Mouse (Mus musculus) gastrocnemius, adult 2 months (tissue): ENCODE measurements around the gene Trit1. TPM values are rescaled to one million over a fixed set of nuclear protein-coding genes. Genes with fewer than 3 reads are reported as not detected.
"Not testable (repeated sequence)": the region's sequence is repeated elsewhere in the genome, so short reads cannot be mapped to it uniquely, and the experiment has no call there.

Source experiments
- DNase-seq: peaks from one replicate; pipeline ENCODE4 v3.0.0; 2022
- H3K27ac ChIP-seq: fragments of 200-600 bp; 2 replicates; pipeline ENCODE4 v1.8.1; 2022; ENCODE audit warnings: mild to moderate bottlenecking
- H3K4me3 ChIP-seq: fragments of 200-600 bp; 2 replicates; pipeline ENCODE4 v1.8.1; 2022; ENCODE audit warnings: mild to moderate bottlenecking, moderate library complexity
- CTCF ChIP-seq: fragments of 200-600 bp; IDR thresholded peaks from 2 replicates; pipeline ENCODE4 v1.8.1; 2022; ENCODE audit warnings: antibody characterized with exemption, mild to moderate bottlenecking, moderate library complexity
- intact Hi-C: fragments of 180-260 bp; cut with DNase I; formaldehyde crosslinking; loops from one replicate; pipeline ENCODE4 v1.15.1; 2025
- total RNA-seq, 2 experiments: library from RNA; stranded (reverse); gene quantifications; 2 replicates each; pipeline ENCODE4 v1.2.3; 2021

Trit1 gene
- total RNA-seq, 2 experiments from 2014 or later = 6.0 to 7.2 TPM

DNA sequence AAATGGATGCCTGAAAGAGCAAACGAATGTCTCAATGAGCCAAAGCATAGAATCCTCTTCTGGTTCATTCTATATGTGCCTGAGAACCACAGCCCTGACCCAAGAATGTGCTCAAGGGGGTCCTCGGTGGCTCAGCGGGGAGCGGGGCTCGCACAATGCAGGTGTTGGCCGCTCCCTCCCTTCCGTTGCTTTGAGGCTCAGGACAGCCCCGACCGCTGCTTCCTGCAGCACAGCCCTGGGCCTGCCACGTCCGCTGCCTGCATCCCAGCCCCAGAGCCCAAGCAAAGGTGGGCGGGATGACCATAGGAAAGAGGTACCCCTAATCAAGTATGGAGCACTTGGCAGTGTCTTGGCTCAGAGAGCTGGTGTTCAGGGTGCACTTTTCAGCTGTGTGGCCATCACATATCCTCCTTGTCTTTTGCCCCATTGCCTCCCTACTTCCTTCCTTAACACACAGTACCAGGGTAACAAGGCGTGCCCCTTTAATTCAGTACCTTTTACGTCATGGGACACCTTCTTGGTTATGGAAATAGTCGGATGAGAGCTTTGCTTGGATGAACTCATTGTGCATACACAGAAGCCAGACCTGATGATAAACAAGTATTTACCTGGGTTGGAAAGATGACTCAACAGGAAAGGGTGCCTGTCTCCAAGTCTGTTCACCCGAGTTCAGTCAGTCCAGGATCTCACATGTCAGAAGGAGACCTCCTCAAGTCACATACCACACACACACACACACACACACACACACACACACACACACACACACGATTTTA, 32.7 kb upstream of the Trit1 start:
- no peak overlapping the region for H3K27ac ChIP-seq
- peak overlapping the region; percentile 37; the same call in 1 of the 2 replicates for H3K4me3 ChIP-seq
- TF ChIP-seq CTCF = no peak
- intact Hi-C loops = loop anchor here (2.0 kb wide), 1 partner anchor 39 kb away; no protein-coding TSS in a partner anchor
- DNase-seq = no peak

- peak; percentile 40 for DNase-seq
- Histone ChIP-seq H3K4me3 (no peak overlapping the region), H3K27ac (no peak overlapping the region)
- intact Hi-C loops = loop anchor here (1.0 to 5.0 kb wide), 3 partner anchors 40 to 87 kb away; no protein-coding TSS in a partner anchor
- peak; percentile 73 for TF ChIP-seq CTCF
These were observed 31.3 kb upstream of the Trit1 start for GRCm38 (mm10) chr4:122985110-122985509.

- no peak overlapping the region for H3K27ac ChIP-seq
- intact Hi-C loops = loop anchor here (5.0 kb wide), 1 partner anchor 75 kb away; no protein-coding TSS in a partner anchor
- TF ChIP-seq CTCF = no peak
- no peak overlapping the region for H3K4me3 ChIP-seq
- DNase-seq = no peak
These were observed 29.0 kb upstream of the Trit1 start for GRCm38 (mm10) chr4:122987421-122987820.

GRCm38 (mm10) chr4:122988004-122988403, 28.4 kb upstream of the Trit1 start:
- DNase-seq, H3K27ac ChIP-seq: not testable (repeated sequence)
- intact Hi-C loops = loop anchor here (5.0 kb wide), 1 partner anchor 76 kb away; no protein-coding TSS in a partner anchor

DNA sequence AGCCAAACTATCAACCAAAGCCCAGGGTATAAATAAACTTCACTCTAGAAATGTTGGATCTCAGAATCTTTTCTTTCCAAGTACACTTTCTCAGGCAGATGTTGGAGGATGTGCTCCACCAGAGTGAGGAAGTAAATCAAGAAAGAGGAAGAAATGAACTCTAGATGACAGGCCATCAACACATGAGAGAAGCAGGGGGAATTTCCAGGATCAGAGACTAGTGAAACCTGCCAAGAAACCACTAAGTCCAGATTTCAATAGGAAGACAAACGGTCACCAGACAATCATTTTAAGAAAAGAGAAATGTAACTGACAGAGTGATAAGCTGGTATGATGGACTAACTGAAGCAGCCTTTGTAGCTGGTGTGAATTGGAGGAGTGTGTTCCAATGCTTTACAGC, 25.2 kb upstream of the Trit1 start:
- intact Hi-C loops = no loop called here
- H3K27ac ChIP-seq = no peak overlapping the region
- TF ChIP-seq CTCF = no peak
- no peak for DNase-seq
- no peak overlapping the region for H3K4me3 ChIP-seq

More at GRCm38 (mm10) chr4:122988004-122988403, 28.4 kb upstream of the Trit1 start:
- TF ChIP-seq CTCF = peak; percentile 8; the same call in 1 of the 2 replicates
- H3K4me3 ChIP-seq = not testable (repeated sequence)

DNA sequence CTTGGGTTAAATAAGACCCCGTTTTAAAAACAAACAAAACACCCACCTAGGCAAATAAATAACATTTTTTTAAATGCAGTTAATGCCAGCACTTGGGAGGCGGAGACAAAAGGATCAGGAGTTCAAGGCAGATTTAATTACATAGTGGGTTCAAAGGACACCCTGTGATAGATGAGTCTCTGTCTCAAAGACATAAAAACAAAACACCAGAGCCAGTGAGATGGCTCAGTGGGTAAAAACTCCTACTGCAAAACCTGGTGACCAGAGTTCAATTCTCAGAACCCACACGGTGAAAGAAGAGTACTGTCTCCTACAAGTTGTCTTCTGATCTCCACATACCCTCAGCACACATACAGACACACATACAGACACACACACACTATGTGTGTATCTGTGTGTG, 24.1 kb upstream of the Trit1 start:
- Histone ChIP-seq H3K27ac (no peak overlapping the region), H3K4me3 (no peak overlapping the region)
- intact Hi-C loops = no loop called here
- TF ChIP-seq CTCF = no peak
- DNase-seq = no peak

GRCm38 (mm10) chr4:122995404-122996220, 20.8 kb upstream of the Trit1 start, which contains the start of gene Mycl:
TSS of gene Mycl (plus strand) at chr4:122995652.
- TF ChIP-seq CTCF = peak; percentile 96
- Histone ChIP-seq H3K4me3 (peak within 1 kb of the TSS; percentile 86), H3K27ac (0 out of 2 replicates have a peak within 1 kb of the TSS, but pooled peaks have one; percentile 3)
- intact Hi-C loops = loop anchor here (1.0 kb wide), 1 partner anchor 88 kb away; no protein-coding TSS in a partner anchor
- peak; percentile 84 for DNase-seq

- Histone ChIP-seq H3K4me3 (peak overlapping the region; percentile 86), H3K27ac (0 out of 2 replicates have a peak overlapping the region, but pooled peaks have one; percentile 3)
- intact Hi-C loops = no loop called here
- peak; percentile 36 for DNase-seq
- no peak for TF ChIP-seq CTCF
These were observed 20.2 kb upstream of the Trit1 start for GRCm38 (mm10) chr4:122996221-122996617.

DNA sequence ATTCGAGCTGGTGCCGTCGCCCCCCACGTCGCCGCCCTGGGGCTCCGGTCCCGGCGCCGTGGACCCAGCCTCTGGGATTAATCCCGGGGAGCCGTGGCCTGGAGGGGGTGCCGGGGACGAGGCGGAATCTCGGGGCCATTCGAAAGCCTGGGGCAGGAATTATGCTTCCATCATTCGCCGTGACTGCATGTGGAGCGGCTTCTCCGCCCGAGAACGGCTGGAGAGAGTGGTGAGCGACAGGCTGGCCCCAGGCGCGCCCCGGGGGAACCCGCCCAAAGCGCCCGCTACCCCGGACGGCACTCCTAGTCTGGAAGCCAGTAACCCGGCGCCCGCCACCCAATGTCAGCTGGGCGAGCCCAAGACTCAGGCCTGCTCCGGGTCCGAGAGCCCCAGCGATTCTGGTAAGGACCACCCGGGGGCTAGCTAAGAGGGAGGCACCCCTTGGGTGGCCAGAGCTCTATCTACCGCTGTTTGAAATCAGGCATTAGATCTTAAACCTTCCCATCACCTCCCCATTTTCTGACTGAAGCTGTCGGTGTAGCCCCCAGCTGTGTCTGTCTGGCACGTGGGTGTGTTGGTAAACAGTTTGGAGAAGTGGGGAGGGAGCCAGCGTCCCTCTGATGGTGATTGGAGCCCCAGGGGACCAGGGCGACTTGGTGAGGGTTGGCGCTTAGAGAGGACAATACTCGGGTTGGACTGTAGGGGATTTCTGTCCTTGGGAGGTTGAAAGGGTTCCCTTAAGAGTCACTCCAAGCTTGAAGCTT, 19.6 kb upstream of the Trit1 start:
- 0 out of 2 replicates have a peak, but pooled peaks have one; percentile 0 for TF ChIP-seq CTCF
- DNase-seq = peak; percentile 37
- Histone ChIP-seq H3K27ac (no peak overlapping the region), H3K4me3 (peak overlapping the region; percentile 86)
- intact Hi-C loops = no loop called here

GRCm38 (mm10) chr4:122998537-122999262, 17.7 kb upstream of the Trit1 start:
- no peak for TF ChIP-seq CTCF
- Histone ChIP-seq H3K4me3 (no peak overlapping the region), H3K27ac (no peak overlapping the region)
- DNase-seq = no peak
- intact Hi-C loops = no loop called here

- no peak for TF ChIP-seq CTCF
These were observed 17.1 kb upstream of the Trit1 start for GRCm38 (mm10) chr4:122999263-122999691.

More at GRCm38 (mm10) chr4:122999263-122999691, 17.1 kb upstream of the Trit1 start:
- intact Hi-C loops = no loop called here
- no peak for DNase-seq
- H3K27ac ChIP-seq = no peak overlapping the region
- H3K4me3 ChIP-seq = no peak overlapping the region
